Mouse (Mus musculus): ENCODE data around the gene Olfr96.

Olfr96 gene

GRCm38 (mm10) chr17:37270058-37270701 is 50.2 kb downstream of the Olfr96 start, which contains the start of gene H2-M3:
H2-M3 (plus strand) TSS chr17:37270220.
- in situ Hi-C loops (cut with MboI; ENCODE audit: low sequenced_read_pairs) = no loop called here

DNA sequence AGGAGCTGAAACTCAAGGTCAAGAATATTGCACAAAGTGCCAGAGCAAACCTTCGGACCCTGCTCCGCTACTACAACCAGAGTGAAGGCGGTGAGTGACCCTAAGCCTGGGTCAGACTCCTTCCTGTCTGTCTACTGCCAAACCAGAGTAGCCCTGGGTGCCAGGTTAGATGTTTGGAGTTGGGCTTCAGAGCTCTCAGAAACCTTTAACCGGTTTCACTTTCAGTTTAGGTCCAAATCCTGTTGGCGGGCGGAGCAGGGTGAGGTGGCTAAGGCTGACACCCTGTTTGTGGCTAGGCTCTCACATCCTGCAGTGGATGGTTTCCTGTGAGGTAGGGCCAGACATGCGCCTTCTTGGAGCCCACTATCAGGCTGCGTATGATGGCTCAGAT is 50.8 kb downstream of the Olfr96 start:
- in situ Hi-C loops (cut with MboI; ENCODE audit: low sequenced_read_pairs) = no loop called here

DNA sequence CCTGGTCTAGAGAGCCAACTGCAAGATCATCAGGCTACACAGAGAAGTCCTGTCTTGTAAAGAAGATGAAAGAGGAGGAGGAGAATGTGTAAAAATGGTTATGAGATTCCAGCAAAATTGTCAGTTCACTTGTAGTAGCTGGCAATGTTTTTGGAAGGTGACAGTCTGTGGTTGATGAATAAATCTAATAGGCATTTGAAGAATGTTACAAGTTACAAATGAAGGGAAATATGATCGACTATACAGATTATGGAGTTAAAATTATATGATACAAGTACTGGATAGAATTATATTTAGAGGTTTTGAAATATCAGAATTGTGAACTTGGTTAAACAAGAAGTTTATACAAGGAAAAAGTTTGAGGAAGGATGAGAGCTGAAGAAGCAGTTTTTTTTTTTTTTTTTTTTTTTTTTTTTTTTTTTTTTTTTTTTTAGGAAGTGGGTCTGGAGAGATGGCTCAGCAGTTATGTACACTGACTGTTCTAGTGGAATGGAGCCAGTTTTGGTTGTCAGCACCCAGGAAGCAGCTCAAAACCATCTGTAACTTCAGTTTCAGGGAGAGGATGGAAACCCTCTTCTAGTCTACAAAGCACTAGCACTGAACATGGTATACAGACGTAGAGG is 55.8 kb downstream of the Olfr96 start:
- in situ Hi-C loops (cut with MboI; ENCODE audit: low sequenced_read_pairs) = no loop called here

Measured in CH12F3 (cell line).